Mouse (Mus musculus) splenic B cell, adult 2 months (primary cell): Measurements from ENCODE around the gene Wdhd1.

Experiments used
- DNase-seq: peaks from one replicate; pipeline ENCODE4 v3.0.0-alpha.2; 2011; ENCODE audit warnings: low read depth, low spot score
- H3K27me3 ChIP-seq: 2 replicates; pipeline ENCODE4 v1.6.1; 2012; ENCODE audit warnings: mild to moderate bottlenecking, low read length, moderate library complexity, mixed read lengths; ENCODE audit not compliant: control insufficient read depth, poor library complexity, insufficient read depth, severe bottlenecking
- H3K36me3 ChIP-seq: 2 replicates; pipeline ENCODE4 v1.6.1; 2012; ENCODE audit warnings: mild to moderate bottlenecking, low read length, moderate library complexity, mixed read lengths; ENCODE audit not compliant: control insufficient read depth, poor library complexity, insufficient read depth, severe bottlenecking

The Wdhd1 gene

DNA sequence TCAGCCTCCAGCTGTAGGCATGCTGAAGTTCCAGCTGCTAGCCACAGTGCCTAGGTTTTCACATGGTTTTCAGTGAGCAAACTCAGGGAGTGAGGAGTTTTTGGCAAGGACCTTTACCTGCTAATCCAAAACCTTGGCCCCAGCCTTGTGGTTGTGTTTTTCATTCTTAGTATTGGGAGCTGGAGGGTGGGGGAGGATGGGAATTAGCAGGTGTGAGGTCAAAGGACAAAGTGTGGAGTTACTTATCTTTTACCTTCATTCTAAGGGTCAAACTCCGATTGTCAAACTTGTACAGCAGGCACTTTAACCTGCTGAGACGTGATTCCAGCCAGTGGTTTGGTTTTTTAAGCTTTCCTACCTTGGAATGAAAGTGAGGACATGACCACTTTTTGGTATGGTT lies 19.6 kb upstream of the Wdhd1 start:
- no peak for DNase-seq
- H3K27me3 ChIP-seq, result no peaks in the 10 kb centered on the region
- H3K36me3 ChIP-seq, result 0 out of 2 replicates have a peak, but pooled peaks cover 2% of the 10 kb centered on the region

DNA sequence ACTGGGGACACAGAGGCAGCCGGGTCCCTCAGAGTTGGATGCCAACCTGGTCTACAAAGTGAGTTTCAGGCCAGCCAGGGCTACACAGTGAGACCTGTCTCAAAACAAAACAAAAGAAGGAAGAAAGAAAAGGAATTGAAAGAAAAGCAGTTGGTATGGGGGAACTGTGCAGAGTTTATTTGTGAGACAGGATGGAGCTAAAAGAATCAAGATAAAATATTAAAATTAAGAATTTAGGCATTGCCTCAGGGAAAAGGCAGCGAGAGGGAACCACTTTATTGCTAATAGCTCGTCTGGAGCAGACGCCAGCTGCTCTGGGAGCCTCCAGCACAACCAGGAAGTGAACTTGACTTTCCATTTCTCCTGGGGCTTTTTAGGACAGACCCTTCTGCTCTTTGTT lies 17.5 kb upstream of the Wdhd1 start:
- Histone ChIP-seq H3K36me3 (peaks cover 2% of the 10 kb centered on the region; the same call in 1 of the 2 replicates), H3K27me3 (no peaks in the 10 kb centered on the region)
- DNase-seq, result peak; percentile 14

DNA sequence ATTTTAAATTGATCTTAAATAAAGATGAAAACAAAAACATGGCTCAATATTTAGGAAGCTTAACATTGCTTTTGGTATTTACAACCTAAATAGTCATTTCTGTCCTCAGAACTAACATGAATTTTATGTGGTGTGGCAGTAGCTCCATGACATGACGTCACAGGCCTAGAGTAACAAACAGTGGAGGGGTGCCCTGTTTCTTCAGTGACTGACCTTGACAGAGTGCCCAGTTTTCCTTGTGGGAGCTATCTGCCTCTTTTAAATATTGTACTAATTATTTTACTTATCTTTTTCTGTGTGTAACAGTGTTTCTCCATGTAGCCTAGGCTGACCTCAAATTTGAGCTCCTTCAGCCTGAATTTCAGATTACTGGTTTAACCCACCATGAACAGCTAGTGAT lies 15.1 kb upstream of the Wdhd1 start:
- DNase-seq, result no peak
- H3K27me3 ChIP-seq, result no peaks in the 10 kb centered on the region

DNA sequence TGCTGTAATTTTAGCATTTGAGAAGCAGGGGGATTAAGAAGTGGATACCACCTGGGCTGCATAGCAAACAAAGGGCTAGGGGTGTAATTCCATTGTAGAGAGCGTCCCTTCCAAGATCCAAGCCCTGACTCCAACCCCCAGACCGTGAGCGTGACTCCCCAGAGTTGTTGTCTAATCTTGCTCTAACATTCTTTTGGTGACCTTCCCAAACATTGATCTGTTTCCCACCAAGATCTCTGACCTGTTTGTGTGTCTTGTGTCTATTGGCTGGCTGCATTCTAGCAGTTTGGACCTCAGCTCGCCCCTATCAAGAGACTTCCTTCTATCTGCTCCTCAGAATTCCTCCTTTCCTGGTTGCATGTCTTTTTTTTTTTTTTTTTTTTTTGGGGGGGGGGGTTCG lies 10.4 kb upstream of the Wdhd1 start:
- peaks cover 2% of the 10 kb centered on the region; the same call in 1 of the 2 replicates for H3K36me3 ChIP-seq
- DNase-seq, result no peak
- no peaks in the 10 kb centered on the region for H3K27me3 ChIP-seq

More for the DNA sequence above, 15.1 kb upstream of the Wdhd1 start:
- peaks cover 2% of the 10 kb centered on the region; the same call in 1 of the 2 replicates for H3K36me3 ChIP-seq

DNA sequence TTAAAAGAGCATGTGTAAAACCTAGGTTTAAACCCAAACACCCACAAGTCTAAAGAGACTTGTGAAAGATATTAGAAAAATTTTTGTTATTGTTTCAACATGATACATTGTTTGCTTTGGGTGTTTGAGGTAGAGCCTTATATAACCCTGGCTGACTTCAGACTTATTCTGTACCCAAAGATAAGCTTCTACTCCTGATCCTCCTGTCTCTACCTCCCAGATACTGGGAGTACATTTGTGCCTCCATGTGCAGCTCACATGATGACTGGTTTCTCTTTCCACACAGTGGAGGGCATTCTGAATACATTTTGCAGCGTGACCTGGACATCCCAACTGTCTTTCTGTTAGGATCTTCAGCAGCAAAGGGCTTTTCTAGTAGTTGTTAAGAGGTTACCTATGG lies 9.6 kb upstream of the Wdhd1 start:
- no peaks in the 10 kb centered on the region for H3K27me3 ChIP-seq
- no peak for DNase-seq

DNA sequence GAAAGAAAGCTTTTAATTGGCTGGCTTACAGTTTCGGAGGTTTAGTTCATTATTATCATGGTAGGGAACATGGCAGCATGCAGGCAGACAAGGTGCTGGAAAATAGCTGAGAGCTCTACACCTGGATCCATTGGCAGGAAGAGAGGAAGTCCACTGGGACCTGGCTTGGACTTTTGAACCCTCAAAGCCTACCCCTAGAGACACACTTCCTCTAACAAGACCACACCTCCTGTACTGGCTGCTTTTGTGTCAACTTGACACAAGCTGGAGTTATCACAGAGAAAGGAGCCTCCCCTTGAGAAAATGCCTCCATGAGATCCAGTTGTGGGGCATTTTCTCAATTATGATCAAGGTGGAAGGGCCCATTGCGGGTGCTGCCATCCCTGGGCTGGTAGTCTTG lies 8.6 kb upstream of the Wdhd1 start:
- DNase-seq, result peak; percentile 28
- Histone ChIP-seq H3K27me3 (no peaks in the 10 kb centered on the region), H3K36me3 (no peaks in the 10 kb centered on the region)

More for the DNA sequence above, 9.6 kb upstream of the Wdhd1 start:
- no peaks in the 10 kb centered on the region; the same call in 1 of the 2 replicates for H3K36me3 ChIP-seq

DNA sequence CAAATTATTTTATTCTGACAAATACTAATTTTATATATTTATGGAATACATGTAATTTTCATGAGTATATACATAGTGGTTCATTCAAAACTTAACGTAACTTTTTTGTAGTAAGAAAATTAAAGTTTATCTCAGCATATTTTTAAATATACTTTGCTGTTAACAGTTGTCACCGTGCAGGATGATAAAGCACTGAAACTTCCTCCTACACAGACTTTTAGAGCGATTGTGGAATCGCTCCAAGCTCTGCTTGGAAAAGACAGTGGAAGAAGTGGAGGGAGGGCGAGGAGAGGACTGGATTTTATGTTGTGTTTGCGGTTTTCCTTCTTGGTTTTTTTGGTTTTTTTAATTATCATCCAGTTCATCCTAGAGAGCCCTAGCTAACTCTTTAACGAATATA lies 6.9 kb upstream of the Wdhd1 start:
- Histone ChIP-seq H3K36me3 (no peaks in the 10 kb centered on the region), H3K27me3 (no peaks in the 10 kb centered on the region)
- DNase-seq, result no peak

DNA sequence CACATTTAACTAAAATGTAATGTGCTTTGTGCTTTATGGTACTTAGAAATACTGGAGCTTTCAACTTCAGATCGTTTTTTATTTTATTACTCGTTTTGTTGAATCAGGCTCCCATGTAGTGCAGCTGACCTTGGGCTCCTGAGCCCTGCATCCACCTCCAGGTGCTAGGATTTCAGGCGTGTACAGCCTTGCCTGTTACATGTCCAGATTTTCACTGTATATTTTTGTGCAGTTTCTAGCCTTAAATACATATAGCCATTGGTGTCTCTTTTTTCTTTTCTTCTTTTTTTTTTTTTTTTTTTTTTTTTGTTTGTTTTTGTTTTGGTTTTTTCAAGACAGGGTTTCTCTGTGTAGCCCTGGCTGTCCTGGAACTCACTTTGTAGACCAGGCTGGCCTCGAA lies 4.9 kb upstream of the Wdhd1 start:
- Histone ChIP-seq H3K27me3 (no peaks in the 10 kb centered on the region), H3K36me3 (no peaks in the 10 kb centered on the region)
- no peak for DNase-seq

DNA sequence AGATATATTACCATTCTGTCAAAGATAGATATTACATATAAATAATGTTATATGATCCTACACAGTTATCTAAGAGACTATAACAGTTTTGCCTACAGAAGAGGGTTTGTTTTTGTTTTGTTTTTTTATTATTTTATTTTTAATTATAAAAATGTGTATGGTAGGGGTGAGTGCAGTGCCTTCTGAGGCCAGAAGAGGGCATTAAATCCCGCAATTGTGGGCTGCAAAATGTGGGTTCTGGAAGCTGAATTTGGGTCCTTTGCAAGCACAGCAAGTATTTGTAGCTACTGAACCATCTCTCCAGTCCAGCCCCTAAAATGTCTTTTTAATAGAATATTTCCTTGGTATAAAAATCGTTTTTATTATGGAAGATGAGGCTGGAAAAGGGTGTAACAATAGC lies 2.4 kb upstream of the Wdhd1 start:
- Histone ChIP-seq H3K27me3 (no peaks in the 10 kb centered on the region), H3K36me3 (no peaks in the 10 kb centered on the region)
- no peak for DNase-seq

DNA sequence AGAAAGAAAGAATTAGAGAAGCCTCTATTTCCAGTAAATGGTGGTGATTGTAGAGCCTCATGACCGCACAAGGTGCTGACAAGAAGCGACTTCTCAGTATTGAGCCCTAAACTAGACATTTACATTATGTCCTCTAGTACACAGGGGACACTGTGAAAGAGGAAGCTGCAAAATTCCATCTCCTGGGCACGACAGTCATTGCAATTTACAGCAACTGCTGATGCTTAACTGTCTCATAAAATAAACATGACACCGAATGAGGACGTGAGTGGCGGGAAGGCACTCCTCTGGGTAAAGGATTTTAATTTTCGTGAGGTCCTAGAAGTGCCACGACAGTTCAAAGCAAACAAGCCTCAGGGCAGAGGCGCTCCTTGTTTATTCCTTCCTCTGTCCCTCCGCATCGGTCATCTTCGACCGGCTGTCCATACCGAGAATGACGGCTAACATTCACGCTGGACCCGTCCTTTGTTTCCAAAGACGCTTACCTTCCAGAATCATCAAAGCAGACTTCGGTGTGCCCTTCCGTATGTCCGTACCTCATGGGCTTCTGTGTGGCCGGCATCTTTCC lies 537 bp downstream of the Wdhd1 start:
- H3K36me3 ChIP-seq, result no peaks in the 10 kb centered on the region
- DNase-seq, result peak; percentile 79

DNA sequence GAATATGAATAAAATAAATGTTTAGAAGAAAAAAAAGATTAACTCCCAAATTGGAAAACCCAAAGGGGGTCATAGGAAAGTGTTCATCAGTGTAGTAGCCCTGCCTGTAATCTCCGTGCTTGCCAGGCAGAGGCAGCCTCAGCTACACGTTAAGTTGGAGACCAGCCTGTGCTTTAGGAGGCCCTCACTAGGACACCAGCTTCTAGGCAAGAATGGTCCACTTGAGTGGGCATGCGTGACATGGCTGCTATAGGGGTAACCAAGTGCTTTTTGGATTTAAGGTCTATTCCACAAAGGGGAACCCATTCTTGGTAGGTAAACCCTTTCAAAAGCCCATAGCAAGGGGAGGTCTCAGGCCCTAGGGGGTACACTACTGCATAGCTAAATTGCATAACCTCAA lies 1.2 kb downstream of the Wdhd1 start:
- DNase-seq, result peak; percentile 29
- H3K36me3 ChIP-seq, result no peaks in the 10 kb centered on the region
- H3K27me3 ChIP-seq, result no peaks in the 10 kb centered on the region

More for the DNA sequence above, 537 bp downstream of the Wdhd1 start:
- no peaks in the 10 kb centered on the region for H3K27me3 ChIP-seq

DNA sequence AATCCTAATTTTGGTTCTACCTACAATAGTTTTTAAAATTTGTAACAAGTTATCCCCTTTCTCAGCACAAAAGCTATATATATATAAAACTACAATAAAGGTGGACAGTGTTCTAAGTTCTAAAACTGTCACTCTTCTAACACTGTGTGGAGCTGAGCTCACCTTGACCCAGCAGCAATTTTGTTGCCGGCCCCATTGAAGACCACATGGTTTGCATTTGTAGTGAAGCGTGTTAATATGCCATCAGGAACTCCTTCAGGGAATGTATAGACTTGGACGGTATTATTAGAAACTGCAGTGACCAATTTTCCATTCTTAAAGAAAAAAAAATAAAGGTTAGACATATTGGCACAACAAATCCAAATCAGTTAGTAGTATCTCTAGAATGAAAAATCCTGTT lies 2.9 kb downstream of the Wdhd1 start:
- H3K36me3 ChIP-seq, result no peaks in the 10 kb centered on the region
- DNase-seq, result no peak
- no peaks in the 10 kb centered on the region for H3K27me3 ChIP-seq

DNA sequence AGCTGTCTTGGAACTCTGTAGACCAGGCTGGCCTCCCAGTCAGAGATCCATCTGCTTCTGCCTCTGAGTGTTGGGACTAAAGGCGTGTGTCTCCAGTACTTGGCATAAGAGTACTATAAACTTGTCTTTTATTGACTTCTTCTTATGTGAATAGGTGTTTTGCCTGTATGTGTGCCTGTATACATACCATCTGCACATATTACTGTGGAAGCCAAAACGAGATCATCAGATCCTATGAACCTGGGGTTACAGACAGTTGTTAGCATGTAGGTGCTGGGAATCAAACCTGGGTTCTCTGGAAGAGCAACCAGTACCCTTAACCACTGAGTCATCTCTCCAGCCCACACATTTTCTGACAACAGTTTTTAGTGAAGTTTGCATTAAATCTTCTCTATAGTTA lies 7.0 kb downstream of the Wdhd1 start:
- DNase-seq, result no peak
- Histone ChIP-seq H3K36me3 (peaks cover 7% of the 10 kb centered on the region), H3K27me3 (no peaks in the 10 kb centered on the region)

DNA sequence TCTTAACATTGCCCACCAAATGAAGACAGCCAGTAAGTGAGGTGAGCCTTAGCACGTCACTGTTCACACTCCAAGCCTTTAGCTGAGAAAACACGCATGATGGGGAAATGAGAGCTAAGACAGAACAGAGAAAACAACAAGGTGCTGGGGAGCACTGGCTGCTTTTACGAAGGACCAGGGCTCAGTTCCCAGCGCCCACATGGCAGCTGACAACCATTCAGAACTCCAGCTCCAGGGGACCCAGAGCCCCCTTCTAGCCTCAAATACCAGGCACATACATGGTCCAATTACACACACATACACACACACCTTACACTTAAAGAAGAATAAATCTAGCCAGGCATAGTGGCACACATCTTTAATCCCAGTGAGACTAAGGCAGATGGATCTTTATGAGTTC lies 7.6 kb downstream of the Wdhd1 start:
- H3K36me3 ChIP-seq, result peaks cover 7% of the 10 kb centered on the region
- H3K27me3 ChIP-seq, result no peaks in the 10 kb centered on the region
- DNase-seq, result no peak

DNA sequence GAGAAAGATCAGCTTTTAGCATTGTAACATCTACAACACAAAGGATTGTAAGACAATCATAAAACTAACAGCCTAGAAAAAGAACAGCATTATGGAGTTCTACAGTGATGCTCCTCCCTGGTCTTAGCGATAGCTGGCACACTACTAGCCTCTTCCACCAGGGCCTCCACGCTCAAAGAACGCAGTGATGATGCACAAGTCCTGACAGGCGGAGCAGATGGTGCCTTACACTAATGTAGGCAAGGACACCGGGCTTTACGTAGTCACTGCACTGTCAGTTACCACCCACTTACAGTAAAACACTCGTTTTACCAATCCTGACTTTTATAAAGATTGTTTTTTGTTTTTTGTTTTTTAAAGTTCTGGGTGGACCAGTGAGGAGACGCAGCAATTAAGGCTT lies 10.8 kb downstream of the Wdhd1 start:
- no peak for DNase-seq
- H3K36me3 ChIP-seq, result peaks cover 7% of the 10 kb centered on the region
- no peaks in the 10 kb centered on the region for H3K27me3 ChIP-seq

DNA sequence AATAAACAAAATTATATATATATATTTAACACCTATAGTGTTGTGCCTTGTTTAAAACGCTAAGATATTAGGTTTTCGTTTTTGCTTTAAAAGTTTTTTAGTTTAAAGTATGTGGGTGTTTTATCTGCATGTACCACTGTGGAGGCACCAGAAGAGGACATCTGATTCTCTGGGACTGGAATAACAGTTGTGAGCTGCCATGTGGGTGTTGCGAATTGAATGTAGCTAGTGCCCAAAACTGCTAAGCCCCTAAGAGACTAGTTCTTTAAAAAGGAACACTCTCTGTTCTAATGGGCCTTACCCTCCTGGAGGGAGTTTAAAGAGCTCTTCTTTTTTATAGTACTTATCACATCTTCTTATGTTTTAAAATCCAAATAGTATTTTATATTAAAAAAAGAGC lies 11.8 kb downstream of the Wdhd1 start:
- Histone ChIP-seq H3K27me3 (no peaks in the 10 kb centered on the region), H3K36me3 (peaks cover 7% of the 10 kb centered on the region)
- DNase-seq, result no peak
